ENCODE assay signal across 14 mouse cellular contexts in the genomic region with DNA sequence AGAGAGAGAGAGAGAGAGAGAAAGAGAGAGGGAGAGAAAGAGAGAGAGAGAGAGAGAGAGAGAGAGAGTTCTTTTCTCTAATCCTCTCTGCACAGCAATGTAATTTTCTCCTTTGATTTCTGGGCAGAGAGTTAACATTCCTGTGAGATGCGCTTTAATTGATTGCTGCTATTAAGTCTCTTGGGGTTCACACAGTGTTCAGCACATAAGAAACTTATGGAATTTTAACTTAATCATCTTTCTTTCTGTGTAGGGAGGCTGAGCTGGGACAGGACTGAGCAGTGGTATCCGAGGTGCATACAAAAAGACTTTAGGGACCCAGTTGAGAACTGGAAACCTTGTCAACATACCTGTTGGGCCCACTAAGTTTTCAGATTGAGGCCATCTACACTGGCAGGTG.
"Had no signal": no experiment of that assay in that cellular context is flagged by ENCODE, and none has a peak within 500 bp of the region (broad histone marks: within the 10 kb centered on the region; RNA-seq: fewer than 3 reads in every experiment).

No protein-coding gene starts in this region.

- H3K9me3 ChIP-seq: kidney, embryonic 15.5 days; liver, embryonic 13.5 days had no signal

- DNase-seq: kidney, adult 8-10 months; kidney, postnatal 10 days; kidney, postnatal 36 days; left cerebral cortex, postnatal 4 days; liver, embryonic 13.5 days; lung, adult 2 months; lung, postnatal 14 days; lung, postnatal 4 days; thymus, adult 2 months; thymus, postnatal 14 days; thymus, postnatal 4 days had no signal

- H3K36me3 ChIP-seq: kidney, embryonic 15.5 days; liver, embryonic 13.5 days had no signal

- H3K27ac ChIP-seq: liver, embryonic 13.5 days; stomach, postnatal 0 days had no signal

- H3K4me3 ChIP-seq: kidney, embryonic 15.5 days; liver, embryonic 13.5 days had no signal

- H3K27me3 ChIP-seq: kidney, embryonic 15.5 days had no signal

- H3K4me2 ChIP-seq: kidney, embryonic 15.5 days; liver, embryonic 13.5 days; midbrain, embryonic 11.5 days had no signal

- H3K9ac ChIP-seq: kidney, embryonic 15.5 days; liver, embryonic 13.5 days had no signal
